Mouse (Mus musculus) midbrain, embryonic 14.5 days (tissue): ENCODE results near the gene H2-M3. TPM values are rescaled to one million over a fixed set of nuclear protein-coding genes. Genes with fewer than 3 reads are reported as not detected.

Source experiments
- polyA plus RNA-seq: library from polyadenylated mRNA; unstranded; fragments of >200 nt; fragmentation: Nextera tagmentation; extraction: Ambion mirVana; gene quantifications from 2 replicates; pipeline ENCODE4 v1.2.1, GENCODE M21; 2014

The H2-M3 gene
- polyA plus RNA-seq, 1 experiment from 2014 or later: 1.1 TPM

Other genes starting within 250 kb of the H2-M3 start
- gene Mog, start 246.8 kb upstream of the H2-M3 start, polyA plus RNA-seq: 1.9 and 2.2 TPM in 2 replicates
- 103 and 123 TPM in 2 replicates for gene Gabbr1, start 224.3 kb upstream of the H2-M3 start, polyA plus RNA-seq
- not detected in 2 replicates for gene Olfr90, start 181.7 kb upstream of the H2-M3 start, polyA plus RNA-seq
- gene Olfr91, start 171.9 kb upstream of the H2-M3 start, polyA plus RNA-seq: not detected in 2 replicates
- gene Olfr92, start 150.1 kb upstream of the H2-M3 start, polyA plus RNA-seq: not detected in 2 replicates
- gene Olfr93, start 108.7 kb upstream of the H2-M3 start, polyA plus RNA-seq: not detected in 2 replicates
- gene Ubd, start 76.3 kb upstream of the H2-M3 start, polyA plus RNA-seq: not detected in 2 replicates
- not detected in 2 replicates for gene Olfr94, start 69.2 kb upstream of the H2-M3 start, polyA plus RNA-seq
- not detected in 2 replicates for gene Olfr95, start 57.1 kb upstream of the H2-M3 start, polyA plus RNA-seq
- not detected in 2 replicates for gene Olfr96, start 50.1 kb upstream of the H2-M3 start, polyA plus RNA-seq
- gene Olfr97, start 32.9 kb upstream of the H2-M3 start, polyA plus RNA-seq: not detected in 2 replicates
- gene Olfr98, start 6.5 kb upstream of the H2-M3 start, polyA plus RNA-seq: not detected in 2 replicates
- not detected in 2 replicates for gene Olfr99, start 13.2 kb downstream of the H2-M3 start, polyA plus RNA-seq
- gene Olfr101, start 34.1 kb downstream of the H2-M3 start, polyA plus RNA-seq: not detected in 2 replicates
- not detected in 2 replicates for gene Olfr102, start 46.8 kb downstream of the H2-M3 start, polyA plus RNA-seq
- not detected in 2 replicates for gene Olfr103, start 69.5 kb downstream of the H2-M3 start, polyA plus RNA-seq
- not detected in 2 replicates for gene Olfr104-ps, start 89.4 kb downstream of the H2-M3 start, polyA plus RNA-seq
- gene Olfr105-ps, start 108.8 kb downstream of the H2-M3 start, polyA plus RNA-seq: not detected in 2 replicates
- not detected in 2 replicates for gene Olfr106-ps, start 120.2 kb downstream of the H2-M3 start, polyA plus RNA-seq
- gene Olfr107, start 129.0 kb downstream of the H2-M3 start, polyA plus RNA-seq: not detected in 2 replicates
- not detected in 2 replicates for gene Olfr108, start 175.3 kb downstream of the H2-M3 start, polyA plus RNA-seq
- not detected in 2 replicates for gene Olfr109, start 188.7 kb downstream of the H2-M3 start, polyA plus RNA-seq
- gene H2-M2, start 213.3 kb downstream of the H2-M3 start, polyA plus RNA-seq: not detected in 2 replicates
- gene Olfr110, start 222.2 kb downstream of the H2-M3 start, polyA plus RNA-seq: not detected in 2 replicates
- gene Olfr111, start 237.8 kb downstream of the H2-M3 start, polyA plus RNA-seq: not detected in 2 replicates